Mouse (Mus musculus): ENCODE data around the gene Tspan11.

Tspan11 gene

DNA sequence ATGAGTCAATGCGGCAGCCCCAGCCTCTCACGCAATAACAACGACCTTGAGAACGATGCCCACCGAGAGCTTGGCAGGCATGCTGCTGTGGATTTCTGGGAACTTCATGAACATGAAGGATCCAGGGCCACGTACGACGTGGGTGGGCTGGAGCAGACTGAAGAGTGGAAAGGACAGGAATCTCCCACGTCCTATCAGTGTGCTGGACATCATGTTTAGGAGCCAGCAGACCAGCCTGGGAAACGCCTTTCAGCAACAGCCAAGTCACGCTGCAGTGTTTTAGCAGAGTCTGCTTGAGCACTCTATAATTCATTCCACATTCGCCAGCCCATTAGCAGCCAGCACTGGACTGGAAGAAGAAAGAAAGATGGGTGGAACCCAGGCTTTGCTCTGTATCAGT is 10.4 kb upstream of the Tspan11 start:
- no peak for DNase-seq (ENCODE audit: low spot score)

- no peak for DNase-seq (ENCODE audit: low spot score)
Observed at GRCm38 (mm10) chr6:127879472-127879871, 7.9 kb upstream of the Tspan11 start.

DNA sequence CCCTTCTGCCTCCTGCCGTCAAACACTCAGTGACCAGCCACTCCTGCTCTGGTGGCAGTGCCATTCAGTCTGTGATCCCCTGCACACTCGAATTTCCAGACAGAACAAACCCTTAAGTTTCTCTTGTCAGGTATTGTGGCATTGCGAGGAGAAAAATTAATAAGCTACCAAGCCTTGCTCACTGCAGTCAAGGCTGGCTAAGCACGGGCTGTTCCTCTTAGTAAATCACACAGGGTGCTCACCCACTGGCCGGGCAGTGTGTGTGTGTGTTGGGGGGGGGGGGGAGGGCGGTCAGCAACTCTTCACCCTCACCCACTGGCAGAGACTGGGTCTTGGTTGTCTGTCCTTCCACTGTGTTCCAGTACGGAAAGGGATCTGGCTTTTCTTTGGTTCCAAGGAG is 473 bp upstream of the Tspan11 start:
- no peak for DNase-seq (ENCODE audit: low spot score)

DNA sequence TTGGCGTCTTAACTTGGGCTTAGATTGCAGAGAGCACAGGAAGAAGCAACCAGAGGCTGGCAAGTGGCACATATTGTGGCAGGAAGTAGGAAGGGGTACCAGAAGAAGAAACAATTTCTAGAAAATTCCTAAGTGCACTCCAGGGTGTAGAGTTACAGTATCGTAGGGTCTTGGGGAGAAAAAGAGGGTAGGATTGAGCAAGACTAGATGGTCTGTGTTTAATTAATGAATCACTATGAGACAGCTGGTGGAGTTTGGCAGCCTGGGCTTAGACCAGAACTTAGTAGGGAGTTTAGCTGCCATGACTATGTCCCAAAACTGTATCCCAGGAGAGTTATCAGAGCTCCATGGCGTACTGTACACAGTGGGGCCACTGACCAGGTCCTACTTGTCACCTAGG is 1.2 kb downstream of the Tspan11 start:
- no peak for DNase-seq (ENCODE audit: low spot score)

- no peak for DNase-seq (ENCODE audit: low spot score)
Observed at GRCm38 (mm10) chr6:127893611-127894010, 6.2 kb downstream of the Tspan11 start.

- DNase-seq (ENCODE audit: low spot score): no peak
Observed at GRCm38 (mm10) chr6:127894999-127895398, 7.6 kb downstream of the Tspan11 start.

DNA sequence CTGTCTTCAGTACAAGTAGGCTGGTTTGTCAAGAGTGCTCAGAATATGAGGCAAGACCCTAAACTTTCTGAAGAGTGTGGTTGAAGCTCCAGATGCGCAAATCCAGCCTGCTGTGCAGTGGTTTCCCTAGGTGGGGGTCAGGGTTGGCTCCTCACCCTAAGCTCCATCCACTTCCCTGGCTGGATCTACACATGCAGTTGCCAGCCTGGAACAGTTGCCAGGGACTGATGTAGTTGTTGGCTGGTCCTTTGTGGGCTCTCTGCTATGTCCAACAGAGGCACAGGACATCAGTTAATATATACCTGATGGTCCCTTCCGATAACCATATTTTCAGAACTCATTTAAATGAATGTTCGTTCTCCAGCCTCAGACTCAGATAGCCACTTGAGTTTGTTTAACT is 9.0 kb downstream of the Tspan11 start:
- no peak for DNase-seq (ENCODE audit: low spot score)

- no peak for DNase-seq (ENCODE audit: low spot score)
Observed at GRCm38 (mm10) chr6:127897342-127897741, 10.0 kb downstream of the Tspan11 start.

DNA sequence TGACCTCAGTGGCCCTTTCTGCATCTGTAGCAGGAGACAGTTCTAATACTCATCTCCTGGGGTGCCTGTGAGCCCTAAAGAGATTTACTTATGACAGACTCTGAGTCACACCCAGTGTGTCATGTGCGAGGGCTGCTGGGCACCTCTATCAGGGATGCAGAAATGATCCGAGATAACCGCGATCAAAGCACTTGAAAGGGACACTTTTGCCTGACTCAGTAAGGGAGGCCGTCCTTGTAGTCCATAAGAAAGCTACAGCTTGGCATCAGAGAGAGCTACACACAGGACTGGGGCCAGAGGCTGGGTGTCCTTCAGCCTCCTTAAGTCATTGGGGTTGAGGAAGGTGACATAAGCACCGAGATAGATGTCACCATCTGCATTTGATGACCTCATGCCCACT is 12.7 kb downstream of the Tspan11 start:
- DNase-seq (ENCODE audit: low spot score): no peak

- DNase-seq (ENCODE audit: low spot score): no peak
Observed at GRCm38 (mm10) chr6:127901261-127901660, 13.9 kb downstream of the Tspan11 start.

- no peak for DNase-seq (ENCODE audit: low spot score)
Observed at GRCm38 (mm10) chr6:127901669-127902068, 14.3 kb downstream of the Tspan11 start.

GRCm38 (mm10) chr6:127902559-127902958 is 15.2 kb downstream of the Tspan11 start:
- no peak for DNase-seq (ENCODE audit: low spot score)

GRCm38 (mm10) chr6:127910638-127911037 is 23.2 kb downstream of the Tspan11 start:
- DNase-seq (ENCODE audit: low spot score): no peak

DNA sequence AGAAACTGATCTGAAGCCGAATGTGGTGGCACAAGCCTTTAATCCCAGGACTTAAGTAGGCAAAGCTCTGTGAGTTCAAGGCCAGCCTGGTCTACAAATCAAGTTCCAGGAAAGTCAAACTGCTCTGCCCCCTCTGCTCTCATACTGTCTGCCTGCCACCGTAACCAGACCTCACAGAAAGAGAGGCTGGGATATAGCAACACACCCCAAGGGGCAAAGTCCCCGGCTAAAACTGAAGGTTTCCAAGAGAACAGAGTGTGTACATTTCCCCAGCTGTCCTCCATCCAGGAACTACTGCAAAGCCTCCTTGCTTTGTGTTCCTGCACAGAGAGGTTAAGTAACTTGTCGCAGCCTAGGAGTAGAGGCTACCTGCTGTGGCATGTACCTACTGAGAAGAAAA is 24.3 kb downstream of the Tspan11 start:
- no peak for DNase-seq (ENCODE audit: low spot score)

GRCm38 (mm10) chr6:127912938-127913337 is 25.5 kb downstream of the Tspan11 start:
- no peak for DNase-seq (ENCODE audit: low spot score)

- DNase-seq (ENCODE audit: low spot score): no peak
Observed at GRCm38 (mm10) chr6:127916993-127917392, 29.6 kb downstream of the Tspan11 start.

- peak; percentile 33 for DNase-seq (ENCODE audit: low spot score)
Observed at GRCm38 (mm10) chr6:127917712-127918111, 30.3 kb downstream of the Tspan11 start.

GRCm38 (mm10) chr6:127919491-127919890 is 32.1 kb downstream of the Tspan11 start:
- DNase-seq (ENCODE audit: low spot score): no peak

- DNase-seq (ENCODE audit: low spot score): peak; percentile 93
Observed at GRCm38 (mm10) chr6:127920652-127921051, 33.3 kb downstream of the Tspan11 start.

DNA sequence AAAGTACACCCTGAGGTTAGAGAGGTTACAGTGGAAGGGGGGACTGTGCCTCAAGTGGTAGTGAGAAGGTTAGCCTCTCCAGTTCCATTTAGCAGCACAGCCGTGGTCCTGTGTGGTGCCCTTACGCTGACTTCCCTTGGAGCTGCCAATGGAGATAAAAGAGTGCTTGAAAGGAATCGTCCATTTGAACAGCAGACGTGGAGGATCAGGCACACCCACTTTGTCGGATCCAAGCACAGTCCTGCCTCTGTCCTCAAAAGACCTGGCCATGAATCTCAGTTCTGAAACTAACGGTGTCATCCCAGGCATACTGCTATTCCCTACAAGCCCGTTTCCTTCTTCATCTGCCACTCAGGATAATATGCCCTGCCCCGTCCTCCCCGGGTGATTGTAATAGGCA is 34.6 kb downstream of the Tspan11 start:
- DNase-seq (ENCODE audit: low spot score): no peak

DNA sequence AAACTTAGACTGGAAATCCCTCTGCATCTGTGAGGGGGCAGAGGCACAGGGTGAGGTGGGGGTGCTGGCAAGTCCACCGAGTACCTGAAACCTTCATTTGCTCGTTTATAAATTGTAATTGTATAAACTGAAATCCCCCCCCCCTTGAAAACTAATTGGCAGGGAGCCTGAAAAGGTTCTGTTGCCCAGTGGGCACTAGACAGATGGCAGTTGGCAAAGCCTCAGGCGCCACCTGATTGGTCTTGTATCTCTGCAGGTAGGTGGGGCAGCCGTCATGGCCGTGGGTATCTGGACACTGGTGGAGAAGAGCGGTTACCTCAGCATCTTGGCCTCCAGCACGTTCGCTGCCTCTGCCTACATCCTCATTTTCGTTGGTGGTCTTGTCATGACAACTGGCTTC is 35.9 kb downstream of the Tspan11 start:
- no peak for DNase-seq (ENCODE audit: low spot score)

DNA sequence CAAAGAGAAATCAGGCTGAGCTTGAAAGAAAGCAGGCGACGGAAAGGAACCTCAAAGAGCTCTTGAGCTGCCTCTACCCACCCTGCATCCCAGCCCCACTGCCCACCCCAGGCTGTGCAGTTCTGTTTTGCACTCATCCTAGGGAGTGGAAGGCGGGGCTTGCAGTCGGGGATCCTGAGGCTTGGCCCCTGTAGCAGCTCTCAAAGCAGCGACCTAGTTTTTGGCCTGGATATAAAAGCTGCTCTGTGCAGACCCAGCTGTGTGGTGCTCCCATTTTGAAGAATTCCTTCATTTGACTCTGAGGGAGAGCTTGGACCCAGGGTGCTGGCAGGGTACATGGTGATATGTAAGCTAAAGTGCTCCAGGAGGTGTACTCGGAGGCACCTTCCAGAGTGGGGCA is 37.4 kb downstream of the Tspan11 start:
- peak; percentile 14 for DNase-seq (ENCODE audit: low spot score)

DNA sequence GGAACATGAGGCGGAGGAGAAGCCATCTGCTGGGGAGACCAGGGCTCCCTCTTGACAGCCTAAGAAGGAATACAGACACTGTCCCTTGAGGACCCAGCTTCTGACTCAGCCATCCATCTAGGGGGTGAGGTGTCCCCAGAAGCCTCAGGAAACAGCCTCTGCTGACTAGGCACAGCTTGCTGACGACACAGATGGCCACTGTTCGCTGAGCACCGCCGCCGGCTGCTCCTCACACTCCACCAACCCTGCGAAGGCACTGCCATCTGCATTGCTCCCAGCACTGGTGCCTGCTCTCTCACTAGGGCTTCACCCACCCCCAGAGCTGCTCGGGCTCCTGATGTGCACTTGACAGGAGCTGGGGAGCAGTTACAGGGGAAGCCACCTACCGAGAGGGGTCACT is 38.5 kb downstream of the Tspan11 start:
- peak; percentile 57 for DNase-seq (ENCODE audit: low spot score)

DNA sequence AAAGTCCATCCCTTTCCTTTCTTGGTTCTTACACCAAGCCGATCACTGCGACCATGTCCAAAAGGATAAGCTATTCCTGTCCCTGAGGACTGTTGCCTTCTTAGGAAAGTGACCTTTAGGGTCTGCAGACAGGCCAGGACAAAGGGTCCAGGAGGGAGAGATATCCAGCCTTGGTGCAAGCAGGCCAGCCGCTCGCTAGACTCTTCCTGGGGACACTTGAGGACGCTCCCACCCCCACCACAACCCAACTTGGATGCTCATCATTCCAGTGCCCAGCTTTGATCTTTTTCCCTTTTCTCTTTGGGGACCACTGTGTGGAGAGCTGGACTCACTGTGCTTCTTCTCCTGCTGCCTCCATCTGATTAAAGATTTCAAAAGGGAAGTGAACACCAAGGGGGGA is 41.3 kb downstream of the Tspan11 start:
- DNase-seq (ENCODE audit: low spot score): no peak

DNA sequence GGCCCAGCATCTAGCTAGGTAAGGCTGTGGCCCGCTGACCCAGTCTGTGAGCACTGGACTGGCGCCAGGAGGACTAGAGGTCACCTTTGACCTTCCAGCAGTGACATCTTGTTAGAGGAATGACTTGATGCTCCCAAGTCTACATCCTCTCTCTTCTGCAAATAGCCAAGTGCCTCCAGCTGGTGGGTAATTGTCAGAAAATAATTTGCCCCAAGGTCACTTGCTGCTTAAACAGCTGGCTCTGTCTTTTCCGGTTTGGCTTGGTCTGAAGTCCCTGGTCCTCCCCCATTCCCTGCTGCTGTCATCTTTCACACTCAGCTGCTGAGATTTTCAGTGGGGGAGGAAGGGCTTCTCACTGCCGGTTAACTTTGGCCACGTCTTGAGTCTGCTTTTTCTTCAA is 45.3 kb downstream of the Tspan11 start:
- peak; percentile 59 for DNase-seq (ENCODE audit: low spot score)

Measured in retina, embryonic 14.5 days (tissue).